Mouse (Mus musculus) MEL (cell line): ENCODE results near the gene Med14. TPM values are rescaled to one million over a fixed set of nuclear protein-coding genes. Genes with fewer than 3 reads are reported as not detected.
A peak's percentile ranks its signal among the peaks of the same experiment; 100 is the strongest.

ENCODE experiments used
- DNase-seq: peaks from one replicate; pipeline ENCODE4 v3.0.0; 2011; ENCODE audit warnings: low read depth, low spot score
- H3K27ac ChIP-seq: 2 replicates; pipeline ENCODE4 v1.5.1; 2012; ENCODE audit warnings: low read depth, mild to moderate bottlenecking, control low read depth, low read length, moderate library complexity; ENCODE audit not compliant: control insufficient read depth
- H3K27me3 ChIP-seq, 2 experiments: fragments of 150-350 bp in 1 of 2; sonication (generic) in 1 of 2; 2 replicates each; pipeline ENCODE4 v1.6.1; 2012; ENCODE audit warnings: low read length in 2 of 2, mild to moderate bottlenecking in 2 of 2, improper control_type of control experiment in 1 of 2, moderate library complexity in 1 of 2; ENCODE audit not compliant: insufficient read depth in 2 of 2, control insufficient read depth in 1 of 2
- H3K36me3 ChIP-seq, 2 experiments: 2 replicates each; pipeline ENCODE4 v1.6.1; 2012 to 2014; ENCODE audit warnings: low read length in 2 of 2, improper control_type of control experiment in 1 of 2, inconsistent platforms in 1 of 2, mild to moderate bottlenecking in 1 of 2; ENCODE audit not compliant: insufficient read depth in 2 of 2, control insufficient read depth in 1 of 2
- H3K4me1 ChIP-seq, 2 experiments: fragments of 150-350 bp in 1 of 2; sonication (generic) in 1 of 2; 2 replicates each; pipeline ENCODE4 v1.6.1; 2012; ENCODE audit warnings: low read length in 2 of 2, improper control_type of control experiment in 1 of 2, mild to moderate bottlenecking in 1 of 2; ENCODE audit not compliant: insufficient read depth in 2 of 2, control insufficient read depth in 1 of 2
- H3K4me3 ChIP-seq, 2 experiments: fragments of 150-350 bp in 1 of 2; sonication (generic) in 1 of 2; 2 replicates each; pipeline ENCODE4 v1.5.1; 2012; ENCODE audit warnings: low read depth in 2 of 2, low read length in 2 of 2, mild to moderate bottlenecking in 2 of 2, moderate library complexity in 2 of 2, control low read depth in 1 of 2, improper control_type of control experiment in 1 of 2; ENCODE audit not compliant: control insufficient read depth in 1 of 2, insufficient read depth in 1 of 2
- H3K79me2 ChIP-seq: 2 replicates; pipeline ENCODE4 v1.6.1; 2012; ENCODE audit warnings: mild to moderate bottlenecking, low read length, moderate library complexity; ENCODE audit not compliant: control insufficient read depth, poor library complexity, insufficient read depth
- H3K9ac ChIP-seq: 2 replicates; pipeline ENCODE4 v1.6.1; 2012; ENCODE audit warnings: low read depth, mild to moderate bottlenecking, control low read depth, low read length, moderate library complexity; ENCODE audit not compliant: control insufficient read depth, poor library complexity, severe bottlenecking
- H3K9me3 ChIP-seq: fragments of 150-350 bp; sonication (generic); replicated peaks from 2 replicates; pipeline ENCODE4 v1.6.1; 2012; ENCODE audit warnings: mild to moderate bottlenecking, low read length, improper control_type of control experiment, moderate library complexity; ENCODE audit not compliant: insufficient read depth
- BHLHE40 ChIP-seq: IDR thresholded peaks from 2 replicates; pipeline ENCODE4 v1.6.1; 2012; ENCODE audit warnings: low read depth, mild to moderate bottlenecking, inconsistent platforms, low read length, improper control_type of control experiment, borderline replicate concordance
- CHD2 ChIP-seq: IDR thresholded peaks from 2 replicates; pipeline ENCODE4 v1.6.1; 2011; ENCODE audit warnings: low read length, improper control_type of control experiment
- EP300 ChIP-seq, 2 experiments: IDR thresholded peaks; 2 replicates each; pipeline ENCODE4 v1.6.1; 2011; ENCODE audit warnings: improper control_type of control experiment in 2 of 2, low read length in 2 of 2, low read depth in 1 of 2, mild to moderate bottlenecking in 1 of 2
- ETS1 ChIP-seq: IDR thresholded peaks from 2 replicates; pipeline ENCODE4 v1.6.1; 2012; ENCODE audit warnings: low read depth, mild to moderate bottlenecking, inconsistent platforms, low read length, improper control_type of control experiment, moderate library complexity
- GATA1 ChIP-seq: IDR thresholded peaks from 2 replicates; pipeline ENCODE4 v1.6.1; 2011; ENCODE audit warnings: low read depth, low read length, improper control_type of control experiment
- HCFC1 ChIP-seq: IDR thresholded peaks from 2 replicates; pipeline ENCODE4 v1.6.1; 2012; ENCODE audit warnings: low read depth, mild to moderate bottlenecking, inconsistent platforms, low read length, improper control_type of control experiment, moderate library complexity
- JUND ChIP-seq: IDR thresholded peaks from 2 replicates; pipeline ENCODE4 v1.6.1; 2011; ENCODE audit warnings: low read depth, mild to moderate bottlenecking, improper control_type of control experiment, low read length
- MAZ ChIP-seq: IDR thresholded peaks from 2 replicates; pipeline ENCODE4 v1.6.1; 2012; ENCODE audit warnings: low read depth, mild to moderate bottlenecking, inconsistent platforms, low read length, improper control_type of control experiment
- MEF2A ChIP-seq: IDR thresholded peaks from 2 replicates; pipeline ENCODE4 v1.6.1; 2014; ENCODE audit warnings: low read depth, mild to moderate bottlenecking, inconsistent platforms, low read length, improper control_type of control experiment; ENCODE audit not compliant: poor library complexity, insufficient replicate concordance, severe bottlenecking; ENCODE audit errors: extremely low read depth
- MYC ChIP-seq: IDR thresholded peaks from 2 replicates; pipeline ENCODE4 v1.6.1; 2011; ENCODE audit warnings: low read depth, mild to moderate bottlenecking, low read length, improper control_type of control experiment, moderate library complexity
- NRF1 ChIP-seq: IDR thresholded peaks from 2 replicates; pipeline ENCODE4 v1.6.1; 2014; ENCODE audit warnings: low read depth, mild to moderate bottlenecking, inconsistent platforms, low read length, improper control_type of control experiment, moderate library complexity; ENCODE audit not compliant: poor library complexity, insufficient read depth, severe bottlenecking
- POLR2AphosphoS5 ChIP-seq: IDR thresholded peaks from 2 replicates; pipeline ENCODE4 v1.6.1; 2012; ENCODE audit warnings: low read depth, borderline replicate concordance, mild to moderate bottlenecking, inconsistent platforms, low read length, moderate library complexity, mixed read lengths
- RCOR1 ChIP-seq: IDR thresholded peaks from 2 replicates; pipeline ENCODE4 v1.6.1; 2012; ENCODE audit warnings: low read depth, mild to moderate bottlenecking, inconsistent platforms, low read length, improper control_type of control experiment
- SIN3A ChIP-seq: IDR thresholded peaks from 2 replicates; pipeline ENCODE4 v1.6.1; 2012; ENCODE audit warnings: low read length, improper control_type of control experiment, inconsistent platforms
- ZC3H11A ChIP-seq: IDR thresholded peaks from 2 replicates; pipeline ENCODE4 v1.6.1; 2012; ENCODE audit warnings: low read depth, mild to moderate bottlenecking, inconsistent platforms, low read length, improper control_type of control experiment
- ZNF384 ChIP-seq: IDR thresholded peaks from 2 replicates; pipeline ENCODE4 v1.6.1; 2012; ENCODE audit warnings: low read depth, mild to moderate bottlenecking, inconsistent platforms, low read length, improper control_type of control experiment
- polyA plus RNA-seq, 2 experiments: library from polyadenylated mRNA; stranded (reverse) in 1 of 2; unstranded in 1 of 2; fragments of >175 nt in 1 of 2; fragments of >200 nt in 1 of 2; gene quantifications; 2 replicates each; pipeline versions ENCODE4 v1.2.1 to v1.2.4; 2012; ENCODE audit warnings: low replicate concordance in 2 of 2, low read depth in 1 of 2; ENCODE audit not compliant: insufficient read length in 2 of 2, insufficient read depth in 1 of 2, missing spikeins in 1 of 2
- total RNA-seq: library from RNA; depleted of rRNA; stranded (reverse); fragments of 300-350 nt; gene quantifications from 2 replicates; pipeline ENCODE4 v1.2.3, GENCODE M21; 2012

The Med14 gene
- total and polyA plus RNA-seq, 3 experiments: 34.6 to 77.9 (median 53.3) TPM

- no peak overlapping the region for H3K4me3 ChIP-seq
- H3K79me2 ChIP-seq: peaks cover 5% of the 10 kb centered on the region; the same call in 1 of the 2 replicates
- DNase-seq: peak; percentile 43
- TF ChIP-seq EP300 (IDR thresholded peaks at IDR 0.05; ENCODE audit: low read depth in 1 of 2, low read length in 2 of 2) (peak; percentile 5 to 59; a peak in 2 of 4 replicates), JUND (peak; percentile 85), GATA1 (peak; percentile 29; the same call in 1 of the 2 replicates), ETS1 (peak; percentile 76), CHD2 (no peak), RCOR1 (no peak)
- no peak overlapping the region for H3K9ac ChIP-seq
- no peaks in the 10 kb centered on the region for H3K27me3 ChIP-seq
- H3K4me1 ChIP-seq: peaks cover 3 to 5% of the 10 kb centered on the region in 2 experiments; a peak in 2 of 4 replicates
- peaks cover 12 to 57% of the 10 kb centered on the region in 2 experiments for H3K36me3 ChIP-seq
- no peak overlapping the region for H3K27ac ChIP-seq
- H3K9me3 ChIP-seq: no peaks in the 10 kb centered on the region
These were observed 15.1 kb downstream of the Med14 start for GRCm38 (mm10) chrX:12746729-12747128.

DNA sequence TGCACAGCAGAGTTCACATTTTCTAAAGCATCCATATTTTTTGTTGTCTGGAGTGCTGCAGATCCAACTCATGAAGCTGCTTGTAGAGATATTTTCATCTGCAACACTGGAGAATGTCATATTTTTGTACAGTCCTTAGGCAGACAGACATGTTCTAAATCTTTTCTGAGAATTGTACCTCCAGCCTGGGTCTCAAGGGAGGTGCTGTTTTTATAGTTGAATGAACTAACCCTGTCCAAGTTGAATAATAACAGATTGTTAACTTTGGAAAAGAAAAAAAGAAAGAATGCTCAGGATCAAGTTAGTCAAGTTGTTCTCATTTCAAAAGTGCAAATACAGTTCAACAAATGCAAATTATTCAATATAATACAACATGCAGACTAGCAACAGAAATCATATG is 21.5 kb downstream of the Med14 start:
- H3K4me1 ChIP-seq: no peaks in the 10 kb centered on the region
- no peak overlapping the region for H3K27ac ChIP-seq
- no peaks in the 10 kb centered on the region for H3K27me3 ChIP-seq
- no peak overlapping the region for H3K9ac ChIP-seq
- DNase-seq: no peak
- H3K9me3 ChIP-seq: no peaks in the 10 kb centered on the region
- no peaks in the 10 kb centered on the region for H3K79me2 ChIP-seq
- no peak for TF ChIP-seq SIN3A
- TF ChIP-seq POLR2AphosphoS5: no peak
- no peak for TF ChIP-seq BHLHE40
- no peak for TF ChIP-seq ZNF384
- no peak for TF ChIP-seq NRF1
- no peak for TF ChIP-seq MEF2A
- TF ChIP-seq HCFC1: no peak
- no peak for TF ChIP-seq MAZ
- no peak for TF ChIP-seq ZC3H11A
- no peak for TF ChIP-seq GATA1
- no peak for TF ChIP-seq MYC
- no peak overlapping the region for H3K4me3 ChIP-seq
- H3K36me3 ChIP-seq: peaks cover 0 to 44% of the 10 kb centered on the region in 2 experiments; a peak in 3 of 4 replicates
